Mouse (Mus musculus) layer of hippocampus, adult 2 months (tissue): ENCODE results near the gene Utp18. TPM values are rescaled to one million over a fixed set of nuclear protein-coding genes. Genes with fewer than 3 reads are reported as not detected.

ENCODE experiments used
- DNase-seq, 2 experiments: peaks; one replicate each; pipeline ENCODE4 v3.0.0; 2022; ENCODE audit warnings: low spot score in 2 of 2
- H3K27ac ChIP-seq: fragments of 200-600 bp; 2 replicates; pipeline ENCODE4 v1.8.1; 2022
- H3K4me3 ChIP-seq: fragments of 200-600 bp; 2 replicates; pipeline ENCODE4 v1.8.1; 2022; ENCODE audit warnings: mild to moderate bottlenecking
- CTCF ChIP-seq: fragments of 200-600 bp; conservative IDR thresholded peaks from 2 replicates; pipeline ENCODE4 v1.8.1; 2022; ENCODE audit warnings: antibody characterized with exemption, mild to moderate bottlenecking, moderate library complexity
- total RNA-seq, 2 experiments: library from RNA; stranded (reverse); gene quantifications; 2 replicates each; pipeline ENCODE4 v1.2.3; 2021

Utp18 gene
- total RNA-seq, 2 experiments from 2014 or later, result 23.8 to 24.2 TPM

GRCm38 (mm10) chr11:93862045-93862623 lies 23.4 kb downstream of the Utp18 start:
- H3K4me3 ChIP-seq, result no peak overlapping the region
- H3K27ac ChIP-seq, result no peak overlapping the region
- DNase-seq, result no peak
- no peak for TF ChIP-seq CTCF

DNA sequence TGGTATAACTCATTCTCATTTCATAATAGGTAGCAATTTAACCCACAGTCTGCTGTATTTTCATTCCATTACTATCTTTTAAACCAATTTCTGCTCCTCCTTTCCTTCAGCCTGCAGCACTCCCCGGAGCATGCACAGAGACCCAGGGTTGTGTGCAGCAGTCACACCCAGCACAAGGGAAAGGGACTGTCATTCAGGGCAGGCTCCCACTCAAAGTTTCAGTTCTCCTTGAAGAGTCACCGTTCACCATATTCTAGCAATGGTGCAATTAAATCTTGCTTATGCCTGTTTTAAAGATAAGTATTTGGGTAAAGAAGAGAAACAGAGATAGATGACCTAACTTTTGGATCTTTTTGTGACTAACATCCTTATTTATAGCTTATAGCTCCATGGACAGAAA lies 24.4 kb downstream of the Utp18 start:
- no peak for TF ChIP-seq CTCF
- DNase-seq, result no peak
- H3K27ac ChIP-seq, result no peak overlapping the region

GRCm38 (mm10) chr11:93860540-93861172 lies 24.9 kb downstream of the Utp18 start:
- no peak overlapping the region for H3K4me3 ChIP-seq
- H3K27ac ChIP-seq, result no peak overlapping the region
- no peak for TF ChIP-seq CTCF
- no peak for DNase-seq

More for the DNA sequence above, 24.4 kb downstream of the Utp18 start:
- no peak overlapping the region for H3K4me3 ChIP-seq

GRCm38 (mm10) chr11:93856284-93856955 lies 29.1 kb downstream of the Utp18 start:
- Histone ChIP-seq H3K27ac (no peak overlapping the region), H3K4me3 (no peak overlapping the region)
- DNase-seq, result peak; percentile 81 to 90
- peak; percentile 96 for TF ChIP-seq CTCF

DNA sequence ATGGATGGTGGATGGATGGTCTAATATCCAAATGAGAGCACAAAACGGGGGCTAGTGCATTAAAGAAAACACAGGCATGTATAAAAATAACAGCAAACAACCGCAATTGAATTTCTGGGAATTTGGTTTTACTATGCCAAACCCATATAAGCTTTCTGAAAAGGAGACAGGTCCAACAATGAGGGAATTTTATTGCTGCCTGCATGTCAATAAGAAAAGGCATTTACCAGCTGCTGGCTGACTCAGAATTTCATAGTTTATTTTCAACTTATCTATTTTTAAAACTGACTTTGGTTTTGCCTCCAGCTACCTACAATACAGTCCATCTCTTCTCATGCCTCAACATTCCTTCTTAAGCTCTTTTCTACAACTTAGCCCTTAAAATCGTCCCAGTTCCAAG lies 33.0 kb downstream of the Utp18 start:
- no peak for TF ChIP-seq CTCF
- H3K27ac ChIP-seq, result no peak overlapping the region
- no peak overlapping the region for H3K4me3 ChIP-seq
- no peak for DNase-seq

DNA sequence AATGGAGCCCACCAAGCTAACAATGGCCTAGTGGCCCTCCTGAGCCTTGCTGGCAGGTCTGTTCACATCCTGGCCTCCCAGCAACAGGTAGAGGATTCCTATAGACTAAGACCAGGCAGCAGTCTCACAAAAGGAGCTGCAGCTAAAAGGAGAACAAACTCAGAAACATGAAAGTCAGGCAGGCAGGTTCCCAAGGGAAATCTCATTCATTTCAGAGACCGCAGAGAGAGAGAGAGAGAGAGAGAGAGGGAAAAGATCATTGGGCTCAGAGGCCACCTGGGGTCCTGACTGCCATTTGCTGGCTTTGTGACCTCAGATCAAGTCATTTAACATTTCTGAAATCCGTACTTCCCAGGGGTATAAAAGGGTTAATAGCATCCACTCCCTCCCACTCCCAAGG lies 38.2 kb downstream of the Utp18 start:
- no peak for DNase-seq
- H3K4me3 ChIP-seq, result no peak overlapping the region
- TF ChIP-seq CTCF, result no peak
- H3K27ac ChIP-seq, result no peak overlapping the region

DNA sequence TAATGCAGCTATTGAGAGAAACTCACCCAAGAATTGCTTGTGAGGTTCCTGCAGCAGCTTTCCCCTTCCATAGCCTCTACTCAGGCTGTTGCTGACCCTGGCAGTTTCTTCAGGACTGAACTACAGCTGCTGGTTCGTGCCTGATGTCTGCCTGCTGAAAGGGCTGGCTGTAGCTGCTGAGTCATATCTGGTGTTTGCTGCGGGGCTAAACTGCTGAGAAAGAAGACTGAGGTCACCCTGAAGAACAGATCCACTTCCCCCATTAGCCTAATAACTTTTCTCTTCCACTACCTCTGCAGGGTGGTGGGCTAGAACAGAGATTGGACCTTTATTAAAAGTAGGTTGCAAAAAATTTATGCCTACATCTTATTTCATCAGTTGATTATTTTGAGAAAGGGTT lies 49.8 kb downstream of the Utp18 start:
- TF ChIP-seq CTCF, result no peak
- H3K27ac ChIP-seq, result no peak overlapping the region
- DNase-seq, result no peak
- H3K4me3 ChIP-seq, result no peak overlapping the region

- Histone ChIP-seq H3K4me3 (no peak overlapping the region), H3K27ac (peak overlapping the region; percentile 73; the same call in 1 of the 2 replicates)
- TF ChIP-seq CTCF, result no peak
- DNase-seq, result no peak
Measured at GRCm38 (mm10) chr11:93829971-93830370, 55.6 kb downstream of the Utp18 start.

- DNase-seq, result peak; percentile 19 to 43
- peak overlapping the region; percentile 23 for H3K4me3 ChIP-seq
- peak overlapping the region; percentile 73 for H3K27ac ChIP-seq
- TF ChIP-seq CTCF, result no peak
Measured at GRCm38 (mm10) chr11:93829327-93829679, 56.3 kb downstream of the Utp18 start.

DNA sequence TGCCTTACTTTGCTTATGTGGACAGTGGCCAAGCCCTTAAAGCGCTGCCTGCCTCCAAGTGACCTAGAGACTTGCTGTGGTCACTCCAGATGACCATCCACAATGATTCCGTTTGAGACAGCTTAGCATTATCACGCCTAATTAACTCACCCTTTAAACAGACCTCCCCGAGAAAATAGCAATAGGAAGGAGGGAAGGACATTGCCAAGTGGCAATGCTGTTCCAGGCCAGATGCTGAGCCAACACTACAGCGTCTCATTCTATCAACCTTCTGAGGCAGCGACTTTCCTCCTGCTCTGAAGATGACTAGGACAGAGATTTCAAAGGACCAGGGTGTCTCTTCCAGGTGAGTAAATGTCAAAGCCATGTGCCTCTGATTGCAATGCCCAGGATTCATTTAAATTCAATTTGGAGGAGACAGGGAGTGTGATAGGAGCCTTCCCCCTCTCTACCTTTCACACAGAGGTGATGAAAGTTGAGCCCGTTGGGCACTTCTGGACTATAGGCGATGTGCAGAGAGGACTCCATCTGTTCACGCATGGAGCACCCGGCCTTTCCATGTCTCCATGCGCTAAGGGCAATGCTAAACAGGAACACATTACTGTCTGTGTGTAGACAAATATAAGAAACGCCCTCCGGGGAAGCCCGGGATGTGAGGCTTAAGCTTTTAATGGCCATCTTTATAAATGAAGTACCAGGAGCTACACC lies 56.8 kb downstream of the Utp18 start:
- peak overlapping the region; percentile 23 for H3K4me3 ChIP-seq
- peak overlapping the region; percentile 73 for H3K27ac ChIP-seq
- no peak for TF ChIP-seq CTCF
- no peak for DNase-seq

GRCm38 (mm10) chr11:93822261-93822660 lies 63.3 kb downstream of the Utp18 start:
- no peak for DNase-seq
- no peak for TF ChIP-seq CTCF
- H3K27ac ChIP-seq, result no peak overlapping the region
- no peak overlapping the region for H3K4me3 ChIP-seq

- no peak overlapping the region for H3K27ac ChIP-seq
- no peak overlapping the region for H3K4me3 ChIP-seq
- TF ChIP-seq CTCF, result no peak
- no peak for DNase-seq
Measured at GRCm38 (mm10) chr11:93821533-93821932, 64.0 kb downstream of the Utp18 start.
